Mouse (Mus musculus): ENCODE measurements around the gene Pcbp3.

Pcbp3 gene

DNA sequence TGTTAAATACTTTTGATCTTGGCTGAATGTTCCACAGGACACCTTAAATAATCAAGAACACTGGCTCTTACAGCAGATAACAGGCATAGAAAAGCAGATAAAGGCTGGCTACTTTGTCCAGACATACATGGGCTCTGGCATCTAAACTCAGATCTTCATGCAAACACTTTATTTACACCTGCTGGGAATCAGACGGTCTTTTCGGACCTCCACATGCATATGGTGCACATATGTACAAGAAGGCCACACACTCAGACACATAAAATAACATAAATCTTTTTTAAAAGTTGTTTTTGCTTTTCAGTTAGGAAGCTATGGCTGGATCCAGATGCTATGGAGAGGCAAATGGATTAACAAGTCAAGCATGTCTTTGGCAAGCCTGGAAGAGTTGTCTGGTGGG is 37.2 kb downstream of the Pcbp3 start:
- DNase-seq (ENCODE audit: low spot score) = no peak

DNA sequence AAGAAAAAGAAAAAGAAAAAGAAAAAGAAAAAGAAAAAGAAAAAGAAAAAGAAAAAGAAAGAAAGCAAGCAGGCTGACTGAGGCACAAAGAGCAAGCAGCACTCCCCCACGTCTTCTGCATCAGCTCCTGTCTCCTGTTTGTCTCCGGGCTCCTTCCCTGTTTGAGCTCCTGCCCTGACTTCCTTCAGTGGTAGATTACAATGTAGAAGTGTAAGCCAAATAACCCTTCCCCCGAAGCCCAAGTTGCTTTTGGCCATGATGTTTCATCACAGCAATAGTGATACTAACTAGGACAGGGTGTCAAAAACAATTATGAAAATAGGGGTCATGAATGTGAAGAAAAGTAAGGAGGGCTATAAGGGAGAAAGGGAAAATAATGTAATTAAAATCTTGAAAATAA is 43.6 kb downstream of the Pcbp3 start:
- no peak for DNase-seq (ENCODE audit: low spot score)

DNA sequence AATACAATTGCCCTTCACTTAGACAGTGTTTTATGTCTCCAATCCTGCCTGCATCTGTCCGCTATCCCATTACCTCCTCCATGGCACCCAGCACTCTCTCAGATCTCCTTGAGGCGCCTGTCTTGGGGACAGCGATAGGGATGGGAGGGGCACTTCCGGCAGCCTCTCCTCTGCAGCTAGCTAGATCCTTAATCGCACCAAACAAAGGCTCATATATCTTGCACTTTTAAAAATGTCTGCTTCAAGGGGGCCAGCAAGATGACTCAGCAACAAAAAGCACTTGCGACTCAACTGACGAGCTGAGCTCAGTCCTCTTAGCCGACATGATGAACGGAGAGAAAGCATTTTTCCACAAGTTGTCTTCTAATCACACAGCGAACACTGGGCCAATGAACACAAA is 55.3 kb downstream of the Pcbp3 start:
- DNase-seq (ENCODE audit: low spot score) = no peak

DNA sequence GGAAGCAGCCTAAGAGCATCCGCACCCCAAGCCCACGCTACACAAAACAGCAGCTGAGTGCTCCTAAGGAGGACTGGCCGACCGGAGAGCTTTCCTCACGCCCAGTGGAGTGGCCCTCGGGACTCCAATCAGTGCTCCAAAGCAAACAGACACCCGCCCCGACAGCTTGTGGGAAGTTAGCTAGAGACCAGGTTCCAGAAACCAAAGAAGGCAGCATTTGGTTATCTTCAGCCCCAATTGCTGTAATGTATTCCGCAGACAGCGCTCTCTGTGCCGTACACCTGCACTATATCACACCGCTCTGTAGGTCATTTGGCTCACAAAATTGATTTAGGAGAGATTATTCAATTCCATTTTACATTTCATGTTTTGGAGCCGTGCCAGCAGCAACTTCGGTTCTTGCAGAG is 55.7 kb downstream of the Pcbp3 start:
- no peak for DNase-seq (ENCODE audit: low spot score)

DNA sequence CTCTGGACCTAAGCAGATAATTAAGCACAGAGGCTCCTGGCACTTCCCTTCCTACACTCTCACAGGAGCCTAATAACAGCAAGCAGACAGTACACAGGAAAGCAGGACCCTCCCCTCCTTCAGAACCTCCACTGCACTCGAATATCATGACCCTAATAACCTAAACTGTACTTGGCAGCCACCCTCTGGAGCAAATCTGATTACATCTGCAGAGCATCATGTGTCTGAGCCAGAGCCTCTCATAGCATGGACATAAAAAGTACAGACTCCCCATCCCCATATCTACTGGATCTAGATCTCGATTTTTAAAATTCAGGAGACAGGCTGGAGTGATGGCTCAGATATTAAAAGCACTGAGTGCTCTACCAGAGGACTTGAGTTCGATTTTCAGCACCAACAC is 58.0 kb downstream of the Pcbp3 start:
- DNase-seq (ENCODE audit: low spot score) = no peak

DNA sequence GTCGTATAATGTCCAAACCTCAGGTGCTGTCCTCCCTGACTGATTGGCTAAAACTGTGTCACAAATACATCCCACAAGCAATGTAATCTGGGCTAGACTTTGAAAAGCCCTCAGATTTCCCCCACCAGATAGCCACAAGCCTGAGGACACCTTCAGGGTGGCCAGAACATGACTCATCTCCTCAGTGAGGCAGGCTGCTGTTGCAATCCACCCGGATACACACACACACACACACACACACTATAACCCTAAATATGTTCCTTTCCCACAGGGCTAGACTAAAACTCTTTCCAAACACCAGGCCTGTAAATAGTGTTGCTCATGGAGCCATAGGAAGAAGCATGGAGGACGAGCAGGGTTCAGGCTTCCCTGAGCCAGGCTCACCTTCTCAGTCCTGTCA is 58.6 kb downstream of the Pcbp3 start:
- DNase-seq (ENCODE audit: low spot score) = no peak

DNA sequence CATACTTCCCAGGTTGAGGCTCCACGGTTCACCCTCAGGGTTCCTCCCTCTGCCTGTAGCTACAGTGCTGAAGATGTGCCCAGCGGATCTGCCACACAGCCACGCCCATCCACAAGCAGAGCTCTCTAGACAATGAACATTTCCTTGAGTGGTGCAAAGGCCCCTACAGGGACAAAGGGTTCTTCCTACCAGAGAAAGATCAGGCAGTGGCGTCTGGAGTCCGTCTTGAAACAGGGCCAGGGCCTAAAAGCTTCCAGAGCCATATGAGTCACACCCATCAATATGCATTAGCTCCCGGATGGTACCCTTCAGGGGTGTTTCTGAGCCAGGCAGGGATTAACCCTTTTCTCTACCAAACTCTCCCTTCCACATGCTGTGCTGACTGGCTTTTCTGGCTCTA is 59.1 kb downstream of the Pcbp3 start:
- DNase-seq (ENCODE audit: low spot score) = no peak

DNA sequence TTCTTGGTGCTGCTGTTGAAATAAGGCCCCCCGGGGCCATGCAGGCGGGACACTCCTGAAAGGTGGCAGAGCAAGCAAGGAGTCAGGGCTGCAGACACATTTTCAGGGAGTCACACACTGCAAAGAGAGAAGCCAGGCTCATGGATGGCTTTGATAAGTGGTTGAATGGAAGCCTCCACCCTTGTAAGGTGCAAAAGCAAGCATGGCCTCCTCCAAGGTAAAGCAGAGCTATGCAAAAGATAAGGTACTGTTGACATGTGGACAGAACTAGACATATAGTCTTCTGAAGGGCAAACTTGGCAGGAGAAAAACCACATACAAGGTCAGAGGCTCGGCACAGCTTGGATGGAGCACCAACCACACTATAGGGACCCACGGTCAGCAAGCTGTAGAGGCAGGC is 63.3 kb downstream of the Pcbp3 start:
- no peak for DNase-seq (ENCODE audit: low spot score)

DNA sequence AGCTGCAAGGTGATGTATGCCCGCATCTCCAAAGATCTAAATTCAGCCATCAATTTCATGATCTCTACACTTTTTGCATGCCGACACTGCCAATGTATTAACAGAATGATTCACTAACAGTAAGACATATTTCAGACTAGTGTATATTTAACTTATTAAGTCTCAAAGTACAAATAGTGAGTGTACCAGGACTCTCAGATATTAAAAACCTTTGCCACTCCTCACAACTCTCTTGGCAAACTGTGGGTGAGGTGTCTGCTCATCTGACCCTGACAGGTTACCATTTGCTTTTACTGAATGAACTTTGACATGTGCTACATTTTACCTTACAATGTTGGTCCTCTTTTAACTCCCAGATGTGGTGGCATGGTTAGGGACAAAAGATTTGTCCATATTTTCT is 70.2 kb downstream of the Pcbp3 start:
- DNase-seq (ENCODE audit: low spot score) = no peak

DNA sequence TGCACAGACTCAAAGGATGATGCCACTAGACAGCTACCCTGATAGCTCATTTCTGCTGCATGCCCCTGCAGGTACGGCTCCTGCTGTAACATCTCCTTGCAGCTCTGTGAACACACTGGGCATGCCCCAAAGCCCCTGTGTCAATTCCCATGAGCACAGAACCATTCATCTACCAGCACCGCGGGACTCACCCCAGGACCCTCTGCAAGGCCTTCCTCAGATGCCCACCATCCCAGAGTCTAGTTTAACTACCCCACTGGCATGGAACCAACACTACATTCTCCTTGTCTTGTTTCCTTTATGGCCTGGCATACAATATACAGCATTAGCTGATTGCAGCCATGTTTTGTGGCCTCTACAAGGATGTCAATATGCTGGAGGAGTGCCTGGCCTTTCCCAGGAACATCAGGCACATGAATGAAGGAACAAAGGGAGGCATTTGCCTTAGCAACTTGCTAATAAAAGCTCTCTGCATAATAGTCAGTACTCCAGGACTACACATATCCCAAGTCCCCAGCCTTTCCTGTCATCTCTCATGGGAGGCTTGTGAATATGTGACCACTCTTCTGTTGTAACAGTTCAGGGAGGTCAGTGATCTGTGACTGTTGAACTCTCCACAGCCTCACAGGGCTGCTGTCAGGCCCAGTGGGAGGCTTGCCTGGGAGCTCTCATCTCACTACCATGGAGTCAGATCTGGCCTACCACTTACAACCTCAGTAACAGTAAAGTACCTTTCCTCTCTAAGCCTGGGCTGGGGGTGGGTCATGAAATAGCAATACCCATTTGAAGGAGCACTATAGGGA is 78.0 kb downstream of the Pcbp3 start:
- DNase-seq (ENCODE audit: low spot score) = no peak

DNA sequence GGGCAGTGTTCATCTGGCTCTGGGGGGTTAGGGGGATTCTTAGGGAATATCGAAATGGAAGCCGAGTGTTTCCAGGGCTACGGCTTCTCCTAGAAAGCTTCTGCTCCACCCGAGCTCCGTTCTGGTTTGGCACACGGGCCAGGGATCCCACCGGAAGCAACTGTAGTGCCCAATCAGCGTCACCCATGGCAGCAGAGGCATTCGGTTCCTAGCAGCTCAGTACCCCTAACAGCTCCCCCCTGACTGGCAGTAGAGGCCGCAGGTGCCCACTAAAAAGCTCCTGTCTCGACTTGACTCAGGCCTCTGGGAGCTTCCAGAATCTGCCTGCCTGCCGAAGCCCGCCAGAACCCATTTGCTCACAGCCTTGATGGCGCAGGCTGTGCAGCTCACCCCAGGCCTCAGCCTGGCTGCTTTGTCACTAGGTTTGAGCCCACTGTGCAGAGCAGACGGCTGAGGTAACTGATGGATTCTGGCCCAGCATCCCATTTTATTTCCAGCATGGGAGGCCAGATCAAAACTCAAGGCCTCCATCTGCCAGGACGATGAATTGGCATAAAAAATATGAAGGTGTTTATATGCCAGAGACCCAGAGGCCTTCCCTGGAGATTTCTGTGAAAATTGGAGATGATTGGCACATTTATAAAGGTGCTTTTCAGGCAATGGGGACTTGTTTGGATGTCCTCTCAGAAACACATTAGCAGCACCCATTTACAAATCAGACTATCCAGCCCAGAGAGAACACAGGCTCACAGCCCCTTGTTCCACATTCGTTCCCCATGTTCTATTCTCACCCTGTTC is 78.8 kb downstream of the Pcbp3 start:
- no peak for DNase-seq (ENCODE audit: low spot score)

DNA sequence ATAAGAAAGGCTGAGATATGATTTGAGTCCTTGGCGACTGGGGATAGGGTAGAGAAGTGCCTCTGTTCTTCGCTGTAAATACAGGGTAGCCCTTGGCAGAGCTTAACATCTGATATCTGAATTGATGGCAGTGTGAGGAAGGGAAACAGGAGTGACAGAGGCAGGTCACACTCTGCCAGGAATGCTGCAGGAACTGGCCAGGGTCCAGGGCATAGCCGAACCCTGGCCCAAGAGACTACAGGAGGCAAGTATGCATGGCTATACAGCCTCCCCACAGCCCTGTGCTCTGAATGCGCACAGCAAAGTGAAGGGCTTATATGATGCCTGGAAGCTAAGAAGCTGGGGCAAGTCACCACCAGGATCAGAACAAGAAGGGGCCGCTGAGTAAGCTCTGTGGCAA is 79.8 kb downstream of the Pcbp3 start:
- DNase-seq (ENCODE audit: low spot score) = no peak

DNA sequence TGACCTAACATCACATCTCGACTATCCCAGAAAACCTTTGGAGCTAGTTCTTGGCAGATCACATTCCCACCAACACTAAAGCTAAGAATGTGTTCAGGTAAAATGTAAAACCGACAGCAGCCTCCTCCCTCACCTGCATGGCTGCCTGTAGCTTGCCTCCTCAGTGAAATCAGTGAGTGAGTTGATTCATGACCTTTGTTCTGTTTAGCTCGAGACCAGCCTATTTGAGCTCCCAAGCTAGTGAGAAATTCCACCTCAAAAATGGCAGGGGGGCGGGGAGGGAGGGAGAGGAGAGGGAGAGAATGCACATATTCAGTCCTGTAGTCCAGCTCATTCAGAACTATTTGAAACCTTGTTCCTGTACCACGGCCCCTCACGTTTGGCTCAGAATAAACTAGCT is 86.4 kb downstream of the Pcbp3 start:
- no peak for DNase-seq (ENCODE audit: low spot score)

DNA sequence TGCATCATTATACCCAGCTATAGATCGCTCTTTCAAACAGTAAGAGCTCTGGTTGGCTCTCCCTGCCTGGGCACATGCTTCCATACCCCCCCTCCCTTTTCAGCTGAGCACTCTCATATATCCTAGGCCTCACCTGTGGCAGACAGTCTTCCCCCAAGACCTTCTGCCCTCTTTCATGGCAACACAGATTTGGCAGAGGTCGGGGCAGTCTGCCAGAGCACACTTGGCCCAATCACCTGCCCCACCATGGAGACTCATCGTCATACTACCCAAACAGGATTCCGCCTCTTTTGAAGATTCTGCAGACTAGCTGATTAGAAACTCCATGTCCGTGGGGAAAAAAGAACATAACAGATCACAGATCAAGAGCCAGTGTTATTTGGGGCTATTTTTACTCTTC is 86.8 kb downstream of the Pcbp3 start:
- DNase-seq (ENCODE audit: low spot score) = no peak

DNA sequence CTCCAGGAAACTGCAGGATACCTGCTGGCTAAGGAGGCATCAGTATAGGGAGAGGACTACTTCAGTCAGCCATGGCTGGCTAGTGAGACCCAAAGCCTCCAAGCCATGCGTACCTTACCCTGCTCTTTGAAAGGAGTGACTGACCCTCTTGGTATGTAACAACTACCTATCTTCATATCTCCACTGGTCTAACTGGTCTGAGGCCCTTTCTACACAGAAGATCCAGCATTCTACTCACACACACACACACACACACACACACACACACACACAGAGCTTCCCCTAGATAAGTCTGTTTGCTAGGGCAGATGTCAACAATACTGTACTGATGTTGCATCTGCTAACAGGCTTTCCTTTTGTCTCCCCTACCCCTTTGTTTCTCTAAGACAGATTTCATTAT is 87.3 kb downstream of the Pcbp3 start:
- DNase-seq (ENCODE audit: low spot score) = no peak

DNA sequence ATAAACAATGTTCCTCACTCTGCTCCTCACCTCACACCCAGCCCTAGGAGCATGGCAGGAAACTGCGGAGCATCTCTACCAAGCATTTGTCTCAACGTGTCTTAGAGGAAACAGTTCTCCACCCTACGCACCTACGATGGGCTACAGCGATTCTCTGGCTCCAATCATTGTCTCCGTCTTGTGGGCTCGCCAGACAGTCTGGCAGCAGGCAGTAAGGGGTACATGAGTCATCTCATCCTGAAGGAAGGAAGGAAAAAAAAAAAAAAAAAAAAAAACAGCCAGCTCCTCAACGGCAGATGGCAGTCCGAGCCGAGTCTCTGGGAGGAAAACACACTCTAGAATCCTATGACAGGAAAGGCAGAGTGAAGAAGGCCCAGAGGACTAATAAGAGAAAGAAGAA is 87.7 kb downstream of the Pcbp3 start:
- DNase-seq (ENCODE audit: low spot score) = no peak

DNA sequence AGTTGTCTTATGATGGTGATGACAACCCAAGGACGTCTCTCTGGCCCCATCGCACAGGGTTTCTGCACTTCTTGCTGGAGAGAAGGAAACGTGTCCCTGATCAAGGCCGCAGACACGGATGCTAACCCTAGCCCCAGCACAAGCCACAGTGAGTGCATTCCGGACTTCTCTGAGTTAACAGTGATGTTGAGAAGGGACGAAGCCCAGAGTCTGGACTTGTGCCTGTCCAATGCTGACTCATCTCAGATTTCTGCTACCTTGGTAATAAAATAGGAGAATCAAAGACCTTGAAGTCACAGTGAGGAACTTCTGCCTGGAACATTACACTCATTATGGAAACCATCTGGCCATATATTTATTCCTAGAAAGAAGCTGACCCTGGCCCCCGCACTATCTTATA is 89.0 kb downstream of the Pcbp3 start:
- DNase-seq (ENCODE audit: low spot score) = no peak

DNA sequence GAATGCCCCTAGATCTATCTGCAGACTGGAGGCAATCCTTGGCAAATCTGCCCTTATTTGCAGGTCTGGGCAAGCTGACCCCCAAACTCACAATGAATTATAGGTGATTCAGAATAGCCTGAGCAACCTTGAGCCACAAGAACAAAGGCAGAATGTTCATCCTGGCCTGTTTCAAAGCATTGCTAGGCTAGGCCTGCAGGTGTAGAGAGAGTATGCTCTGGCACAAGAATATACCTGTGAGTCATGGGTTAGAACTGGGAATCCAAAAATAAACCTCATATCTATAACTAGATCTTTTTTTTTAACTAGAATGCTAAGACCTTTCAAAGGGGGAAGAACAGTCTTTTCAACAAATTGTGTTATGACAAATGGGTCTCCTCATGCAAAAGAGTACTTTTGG is 95.8 kb downstream of the Pcbp3 start:
- no peak for DNase-seq (ENCODE audit: low spot score)

DNA sequence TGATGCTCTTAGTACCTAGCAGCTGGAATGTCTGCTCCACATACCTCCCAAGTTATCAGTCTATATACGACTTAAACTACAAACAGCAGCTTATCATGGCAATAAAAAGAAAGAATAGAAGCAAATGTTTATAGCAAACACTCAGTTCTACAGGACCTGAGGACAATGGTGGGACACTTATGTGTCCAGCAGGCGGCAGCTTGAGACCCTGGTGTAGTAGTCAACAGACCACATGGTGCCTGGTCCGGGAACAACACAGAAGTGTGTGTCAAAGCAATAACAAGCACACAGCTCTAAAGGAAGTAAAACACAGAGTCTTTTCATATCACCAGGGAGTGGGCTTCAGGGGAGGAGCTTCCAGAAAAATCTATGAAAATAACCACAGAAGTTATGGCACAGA is 100.7 kb downstream of the Pcbp3 start:
- no peak for DNase-seq (ENCODE audit: low spot score)

DNA sequence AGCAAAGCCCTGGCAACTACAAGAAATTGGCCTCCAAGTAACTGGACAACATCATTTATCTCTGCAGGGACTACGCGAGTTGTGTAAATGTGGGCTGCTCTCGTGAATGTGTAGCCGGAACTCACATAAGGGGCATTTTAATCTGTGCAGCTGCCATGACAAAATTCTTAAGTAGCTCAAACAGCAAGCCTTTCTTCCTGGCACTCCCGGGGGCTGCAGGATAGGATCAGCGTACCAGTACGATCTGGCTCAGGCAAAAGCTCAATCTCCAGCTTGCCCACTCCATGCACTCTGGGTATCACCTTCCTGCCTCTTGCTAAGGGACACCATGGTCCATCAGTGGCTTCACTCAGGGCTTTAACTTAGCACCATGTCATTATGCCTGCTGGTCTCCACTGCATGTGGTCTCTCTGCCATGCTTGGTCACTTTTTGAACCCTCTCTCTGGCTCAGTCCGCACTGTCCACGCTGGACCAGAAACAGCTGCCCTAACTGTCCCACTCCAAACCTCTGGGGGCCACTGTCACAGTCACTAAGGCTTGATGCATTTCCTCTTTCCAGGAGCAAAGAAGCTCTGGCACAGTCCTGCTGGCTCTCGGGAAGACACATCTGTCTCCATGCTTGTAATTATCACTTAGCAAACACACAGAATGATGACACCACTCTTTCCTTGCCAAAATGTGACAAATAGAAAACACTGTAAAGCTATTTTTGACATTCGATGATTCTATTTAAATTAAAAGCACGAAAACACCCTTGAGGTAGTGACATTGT is 102.1 kb downstream of the Pcbp3 start:
- DNase-seq (ENCODE audit: low spot score) = no peak

DNA sequence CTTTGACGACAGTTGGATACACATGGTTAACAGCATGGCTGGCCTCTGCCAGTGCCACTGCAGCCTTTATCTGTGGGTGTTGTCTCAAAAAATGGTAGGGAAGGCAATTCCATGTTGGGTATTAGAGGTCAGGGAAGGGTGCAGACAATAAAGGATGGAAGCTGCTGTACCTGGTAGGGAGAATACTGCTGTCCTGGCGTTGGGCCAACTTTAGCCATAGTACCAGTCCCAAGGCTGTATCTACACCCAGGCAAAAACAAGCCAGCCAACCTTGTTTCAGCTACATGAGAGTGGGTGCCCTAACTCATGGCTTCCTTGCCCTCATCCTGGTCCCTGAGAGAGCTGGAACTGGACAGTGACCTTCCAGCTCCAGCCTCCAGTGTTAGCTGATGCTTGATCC is 103.8 kb downstream of the Pcbp3 start:
- no peak for DNase-seq (ENCODE audit: low spot score)

DNA sequence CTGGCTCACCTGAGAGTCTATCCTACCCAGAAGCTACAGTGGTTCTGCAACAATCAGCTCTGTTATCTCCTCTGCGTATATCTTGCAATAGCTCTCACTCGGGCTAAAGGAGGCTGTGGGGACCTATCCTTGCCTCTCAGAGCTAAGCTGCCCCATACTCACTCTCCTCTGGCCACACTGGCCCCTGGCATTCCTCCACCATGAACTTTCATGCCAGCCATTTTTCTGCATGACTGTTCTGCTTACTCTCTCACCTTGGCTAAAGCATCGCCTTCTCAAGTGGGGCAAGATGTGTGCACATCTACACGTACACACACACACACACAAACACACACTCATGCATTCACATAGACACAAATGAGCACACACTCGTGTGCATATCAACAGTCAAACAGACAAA is 115.2 kb downstream of the Pcbp3 start:
- DNase-seq (ENCODE audit: low spot score) = no peak

DNA sequence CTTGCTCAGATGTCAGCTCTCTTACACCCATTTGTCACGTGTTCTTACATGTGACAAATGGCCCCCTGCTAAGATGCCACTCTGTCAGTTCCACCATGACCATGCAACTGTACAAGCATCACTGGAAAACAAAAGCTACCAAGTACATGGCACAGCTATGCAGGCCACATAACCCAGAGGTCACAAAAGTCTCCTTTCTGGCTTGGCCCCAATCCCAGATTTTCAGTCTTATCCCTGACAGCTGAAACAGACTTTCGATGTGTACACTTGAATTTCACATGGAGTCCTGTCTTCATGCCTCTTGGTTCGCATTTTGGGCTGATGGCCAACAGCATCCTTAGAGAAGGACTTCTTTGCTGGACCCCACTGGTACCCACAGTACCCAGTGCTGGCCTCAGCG is 116.8 kb downstream of the Pcbp3 start:
- DNase-seq (ENCODE audit: low spot score) = no peak
